Mouse (Mus musculus): Measurements from ENCODE around the gene Kif14. TPM values are rescaled to one million over a fixed set of nuclear protein-coding genes. Genes with fewer than 3 reads are reported as not detected.

Kif14 gene
- polyA plus RNA-seq (2014; fragmentation: Illumina TruSeq; extraction: RNeasy Lipid Tissue Mini Kit (QIAGEN cat#74804); ENCODE audit: low read depth, low replicate concordance), result 0.32 TPM

DNA sequence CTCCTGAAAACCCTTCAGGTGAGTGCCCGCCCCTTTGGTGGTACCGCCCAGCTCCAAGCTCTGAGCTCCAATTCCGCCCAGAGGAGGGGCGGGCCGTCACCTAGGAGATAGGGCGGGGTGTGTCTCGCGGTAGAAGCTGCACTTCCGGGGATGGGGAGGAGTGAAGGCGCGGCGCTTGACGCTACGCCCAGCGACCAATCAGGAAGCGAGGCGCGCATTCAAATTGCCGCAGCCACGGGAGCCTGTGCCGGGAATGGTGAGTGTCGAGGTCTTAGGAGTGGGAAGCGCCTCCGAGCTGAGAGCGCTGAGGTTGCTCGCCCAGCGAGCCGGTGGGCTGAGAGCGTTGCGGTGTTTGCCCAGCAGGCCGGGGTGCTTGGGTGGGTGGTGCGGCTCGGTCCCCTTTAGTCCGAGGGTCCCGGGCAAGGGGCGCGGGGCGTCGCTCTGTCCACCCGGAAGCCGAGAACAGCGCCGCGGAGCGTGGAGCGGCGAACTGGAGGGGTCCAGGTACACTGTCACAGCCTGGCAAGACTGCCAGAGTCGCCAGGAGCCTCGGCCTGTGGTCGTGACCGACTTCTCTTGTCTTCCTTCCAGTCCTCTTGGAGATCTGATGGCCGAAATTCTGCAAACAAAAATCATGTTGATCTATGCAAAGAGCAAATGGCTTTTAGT, at the start of gene Kif14:
Gene Kif14 (plus strand): TSS at position 201 of the 669 bp plus-strand sequence.

Other genes starting within 250 kb of the Kif14 start
- 1.5 TPM for gene Inava, start 232.1 kb upstream of the Kif14 start, polyA plus RNA-seq (2014; fragmentation: Illumina TruSeq; extraction: RNeasy Lipid Tissue Mini Kit (QIAGEN cat#74804); ENCODE audit: low read depth, low replicate concordance)
- not detected for gene Gpr25, start 205.5 kb upstream of the Kif14 start, polyA plus RNA-seq (2014; fragmentation: Illumina TruSeq; extraction: RNeasy Lipid Tissue Mini Kit (QIAGEN cat#74804); ENCODE audit: low read depth, low replicate concordance)
- gene Camsap2, start 120.2 kb upstream of the Kif14 start, polyA plus RNA-seq (2014; fragmentation: Illumina TruSeq; extraction: RNeasy Lipid Tissue Mini Kit (QIAGEN cat#74804); ENCODE audit: low read depth, low replicate concordance), result 54.1 TPM
- 6.0 TPM for gene Ddx59, start 51.1 kb upstream of the Kif14 start, polyA plus RNA-seq (2014; fragmentation: Illumina TruSeq; extraction: RNeasy Lipid Tissue Mini Kit (QIAGEN cat#74804); ENCODE audit: low read depth, low replicate concordance)
- gene Zfp281, start 158.6 kb downstream of the Kif14 start, polyA plus RNA-seq (2014; fragmentation: Illumina TruSeq; extraction: RNeasy Lipid Tissue Mini Kit (QIAGEN cat#74804); ENCODE audit: low read depth, low replicate concordance), result 31.5 TPM

All from kidney, adult 10 weeks (tissue).